Mouse (Mus musculus): ENCODE data around the gene Tectb. TPM values are rescaled to one million over a fixed set of nuclear protein-coding genes. Genes with fewer than 3 reads are reported as not detected.

Gene Tectb
- polyA plus RNA-seq, 1 experiment from 2014 or later = 0.08 TPM

- 87% methylated on average over 3 of the region's 3 CpGs for WGBS
- DNase-seq (ENCODE audit: low spot score) = no peak
- Histone ChIP-seq H3K36me3 (no peaks in the 10 kb centered on the region), H3K27ac (no peak overlapping the region), H3K4me3 (no peak overlapping the region), H3K4me1 (peaks cover 8% of the 10 kb centered on the region; the same call in 1 of the 2 replicates), H3K9me3 (no peaks in the 10 kb centered on the region), H3K27me3 (ENCODE audit: insufficient read depth, poor library complexity, severe bottlenecking) (peaks cover 9% of the 10 kb centered on the region)
These were observed 15.0 kb downstream of the Tectb start for GRCm38 (mm10) chr19:55195574-55195973.

GRCm38 (mm10) chr19:55198303-55198702 is 17.8 kb downstream of the Tectb start:
- H3K9me3 ChIP-seq = no peaks in the 10 kb centered on the region

GRCm38 (mm10) chr19:55206482-55207138 is 26.1 kb downstream of the Tectb start:
- 38% methylated on average over 8 of the region's 8 CpGs for WGBS
- Histone ChIP-seq H3K4me3 (no peak overlapping the region), H3K27ac (no peak overlapping the region), H3K4me1 (no peaks in the 10 kb centered on the region), H3K36me3 (no peaks in the 10 kb centered on the region), H3K27me3 (ENCODE audit: insufficient read depth, poor library complexity, severe bottlenecking) (peaks cover 17% of the 10 kb centered on the region; the same call in 1 of the 2 replicates), H3K9me3 (no peaks in the 10 kb centered on the region)
- no peak for DNase-seq (ENCODE audit: low spot score)

More at GRCm38 (mm10) chr19:55198303-55198702, 17.8 kb downstream of the Tectb start:
- DNase-seq (ENCODE audit: low spot score) = peak; percentile 89
- 36% methylated on average over 5 of the region's 5 CpGs for WGBS
- peaks cover 5% of the 10 kb centered on the region for H3K27me3 ChIP-seq (ENCODE audit: insufficient read depth, poor library complexity, severe bottlenecking)
- H3K36me3 ChIP-seq = no peaks in the 10 kb centered on the region
- peaks cover 5% of the 10 kb centered on the region; the same call in 1 of the 2 replicates for H3K4me1 ChIP-seq
- peak overlapping the region; percentile 62 for H3K27ac ChIP-seq
- H3K4me3 ChIP-seq = peak overlapping the region; percentile 44; the same call in 1 of the 2 replicates

- Histone ChIP-seq H3K4me3 (no peak overlapping the region), H3K4me1 (no peaks in the 10 kb centered on the region), H3K27me3 (ENCODE audit: insufficient read depth, poor library complexity, severe bottlenecking) (peaks cover 17% of the 10 kb centered on the region; the same call in 1 of the 2 replicates), H3K36me3 (no peaks in the 10 kb centered on the region), H3K27ac (no peak overlapping the region), H3K9me3 (no peaks in the 10 kb centered on the region)
- DNase-seq (ENCODE audit: low spot score) = no peak
- WGBS = 45% methylated on average over 6 of the region's 6 CpGs
These were observed 26.7 kb downstream of the Tectb start for GRCm38 (mm10) chr19:55207205-55207604.

- WGBS = 56% methylated on average over 25 of the region's 25 CpGs
- no peak for DNase-seq (ENCODE audit: low spot score)
- Histone ChIP-seq H3K4me1 (no peaks in the 10 kb centered on the region), H3K27ac (no peak overlapping the region), H3K36me3 (no peaks in the 10 kb centered on the region), H3K9me3 (no peaks in the 10 kb centered on the region), H3K27me3 (ENCODE audit: insufficient read depth, poor library complexity, severe bottlenecking) (peaks cover 17% of the 10 kb centered on the region; the same call in 1 of the 2 replicates), H3K4me3 (no peak overlapping the region)
These were observed 27.4 kb downstream of the Tectb start for GRCm38 (mm10) chr19:55207746-55208538.

- Histone ChIP-seq H3K36me3 (no peaks in the 10 kb centered on the region), H3K27ac (no peak overlapping the region), H3K27me3 (ENCODE audit: insufficient read depth, poor library complexity, severe bottlenecking) (peaks cover 17% of the 10 kb centered on the region; the same call in 1 of the 2 replicates), H3K4me1 (no peaks in the 10 kb centered on the region), H3K4me3 (no peak overlapping the region), H3K9me3 (no peaks in the 10 kb centered on the region)
- DNase-seq (ENCODE audit: low spot score) = no peak
- 69% methylated on average over 4 of the region's 4 CpGs for WGBS
These were observed 28.1 kb downstream of the Tectb start for GRCm38 (mm10) chr19:55208654-55209053.

- H3K36me3 ChIP-seq = no peaks in the 10 kb centered on the region
- no peak overlapping the region for H3K27ac ChIP-seq
- no peak overlapping the region for H3K4me3 ChIP-seq
- 76% methylated on average over 3 of the region's 3 CpGs for WGBS
- no peaks in the 10 kb centered on the region for H3K4me1 ChIP-seq
- H3K9me3 ChIP-seq = no peaks in the 10 kb centered on the region
- H3K27me3 ChIP-seq (ENCODE audit: insufficient read depth, poor library complexity, severe bottlenecking) = peaks cover 17% of the 10 kb centered on the region; the same call in 1 of the 2 replicates
- DNase-seq (ENCODE audit: low spot score) = no peak
These were observed 28.6 kb downstream of the Tectb start for GRCm38 (mm10) chr19:55209084-55209483.

GRCm38 (mm10) chr19:55211698-55212097 is 31.2 kb downstream of the Tectb start:
- no peaks in the 10 kb centered on the region for H3K9me3 ChIP-seq
- H3K36me3 ChIP-seq = no peaks in the 10 kb centered on the region
- no peaks in the 10 kb centered on the region for H3K4me1 ChIP-seq
- DNase-seq (ENCODE audit: low spot score) = no peak
- H3K27ac ChIP-seq = no peak overlapping the region
- H3K4me3 ChIP-seq = no peak overlapping the region
- WGBS = 70% methylated on average over 1 of the region's 1 CpGs
- H3K27me3 ChIP-seq (ENCODE audit: insufficient read depth, poor library complexity, severe bottlenecking) = 0 out of 2 replicates have a peak, but pooled peaks cover 8% of the 10 kb centered on the region

- no peak overlapping the region for H3K4me3 ChIP-seq
- DNase-seq (ENCODE audit: low spot score) = no peak
- no peak overlapping the region for H3K27ac ChIP-seq
- peaks cover 12% of the 10 kb centered on the region for H3K4me1 ChIP-seq
- H3K9me3 ChIP-seq = no peaks in the 10 kb centered on the region
- H3K27me3 ChIP-seq (ENCODE audit: insufficient read depth, poor library complexity, severe bottlenecking) = no peaks in the 10 kb centered on the region
- H3K36me3 ChIP-seq = no peaks in the 10 kb centered on the region
- 77% methylated on average over 12 of the region's 12 CpGs for WGBS
These were observed 33.2 kb downstream of the Tectb start for GRCm38 (mm10) chr19:55213617-55214340.

- Histone ChIP-seq H3K27me3 (ENCODE audit: insufficient read depth, poor library complexity, severe bottlenecking) (no peaks in the 10 kb centered on the region), H3K4me3 (no peak overlapping the region), H3K9me3 (no peaks in the 10 kb centered on the region), H3K27ac (no peak overlapping the region), H3K4me1 (peaks cover 17% of the 10 kb centered on the region), H3K36me3 (no peaks in the 10 kb centered on the region)
- DNase-seq (ENCODE audit: low spot score) = no peak
- 88% methylated on average over 4 of the region's 4 CpGs for WGBS
These were observed 36.3 kb downstream of the Tectb start for GRCm38 (mm10) chr19:55216876-55217275.

GRCm38 (mm10) chr19:55217365-55217764 is 36.8 kb downstream of the Tectb start:
- 69% methylated on average over 9 of the region's 9 CpGs for WGBS
- H3K27ac ChIP-seq = no peak overlapping the region
- no peaks in the 10 kb centered on the region for H3K9me3 ChIP-seq
- H3K4me1 ChIP-seq = peaks cover 17% of the 10 kb centered on the region
- H3K27me3 ChIP-seq (ENCODE audit: insufficient read depth, poor library complexity, severe bottlenecking) = no peaks in the 10 kb centered on the region
- no peaks in the 10 kb centered on the region for H3K36me3 ChIP-seq
- no peak for DNase-seq (ENCODE audit: low spot score)
- no peak overlapping the region for H3K4me3 ChIP-seq

- Histone ChIP-seq H3K4me1 (peaks cover 17% of the 10 kb centered on the region), H3K27ac (peak overlapping the region; percentile 78), H3K27me3 (ENCODE audit: insufficient read depth, poor library complexity, severe bottlenecking) (no peaks in the 10 kb centered on the region), H3K9me3 (no peaks in the 10 kb centered on the region), H3K36me3 (no peaks in the 10 kb centered on the region), H3K4me3 (peak overlapping the region; percentile 59)
- peak; percentile 92 for DNase-seq (ENCODE audit: low spot score)
- 4% methylated on average over 20 of the region's 20 CpGs for WGBS
These were observed 37.7 kb downstream of the Tectb start for GRCm38 (mm10) chr19:55218192-55218739.

Measured in heart, embryonic 10.5 days (tissue).